Mouse (Mus musculus): ENCODE data around the gene Gata2. TPM values are rescaled to one million over a fixed set of nuclear protein-coding genes. Genes with fewer than 3 reads are reported as not detected.

Gata2 gene
- polyA plus RNA-seq, 1 experiment from 2014 or later: 3.5 TPM

DNA sequence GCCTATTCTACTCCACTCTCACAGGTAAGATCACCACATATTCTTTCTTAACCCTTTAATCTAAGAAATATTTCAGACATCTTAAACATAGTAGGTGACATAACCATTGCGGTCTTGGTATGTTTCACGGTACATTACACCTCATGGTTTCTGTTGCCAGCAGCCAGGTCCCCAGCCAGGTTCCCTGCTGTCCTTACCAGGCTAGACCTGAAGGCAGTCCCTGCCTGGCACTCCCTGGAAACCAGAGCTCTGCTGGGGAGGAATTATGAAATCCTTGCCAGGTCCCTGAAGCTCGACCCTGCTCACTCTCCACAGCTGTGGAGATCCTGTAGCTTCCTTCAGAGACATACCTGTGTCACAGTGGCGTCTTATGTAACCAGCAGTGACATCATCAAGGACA lies 22.5 kb downstream of the Gata2 start:
- Histone ChIP-seq H3K27me3 (no peaks in the 10 kb centered on the region; the same call in 1 of the 2 replicates), H3K27ac (replicated peaks) (no peak overlapping the region), H3K4me3 (replicated peaks) (no peak overlapping the region), H3K4me1 (replicated peaks) (no peaks in the 10 kb centered on the region), H3K4me2 (no peak overlapping the region), H3K9ac (no peak overlapping the region), H3K36me3 (replicated peaks) (no peaks in the 10 kb centered on the region), H3K9me3 (replicated peaks) (no peaks in the 10 kb centered on the region)
- 74% methylated on average over 4 of the region's 4 CpGs for WGBS (ENCODE audit: insufficient replicate concordance)
- no peak for ATAC-seq (ENCODE audit: insufficient read depth)

DNA sequence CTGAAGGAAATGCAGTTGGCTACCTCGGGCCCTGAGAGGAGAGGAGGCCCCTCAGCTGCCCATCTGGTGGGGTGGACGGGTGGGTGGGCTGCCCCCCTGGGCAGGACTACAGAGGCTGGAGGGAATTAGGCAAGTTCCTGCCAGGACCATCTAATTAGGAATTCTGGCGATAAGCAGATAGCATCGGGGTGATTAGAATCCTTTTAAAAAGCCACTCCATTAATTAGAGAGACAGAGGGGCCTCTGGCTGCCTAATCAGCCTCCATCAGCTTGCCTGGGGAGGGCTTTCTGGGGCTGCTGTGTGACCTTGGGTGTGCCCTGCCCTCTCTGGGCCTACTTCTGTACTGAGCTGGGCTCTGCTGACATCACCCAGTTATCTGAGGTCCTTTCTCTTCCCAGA lies 25.4 kb downstream of the Gata2 start:
- WGBS (ENCODE audit: insufficient replicate concordance): 25% methylated on average over 4 of the region's 4 CpGs
- Histone ChIP-seq H3K27me3 (peaks cover 12% of the 10 kb centered on the region; the same call in 1 of the 2 replicates), H3K4me3 (replicated peaks) (no peak overlapping the region), H3K4me1 (replicated peaks) (no peaks in the 10 kb centered on the region), H3K9ac (no peak overlapping the region), H3K4me2 (no peak overlapping the region), H3K9me3 (replicated peaks) (no peaks in the 10 kb centered on the region), H3K27ac (replicated peaks) (no peak overlapping the region), H3K36me3 (replicated peaks) (no peaks in the 10 kb centered on the region)
- ATAC-seq (ENCODE audit: insufficient read depth): no peak

DNA sequence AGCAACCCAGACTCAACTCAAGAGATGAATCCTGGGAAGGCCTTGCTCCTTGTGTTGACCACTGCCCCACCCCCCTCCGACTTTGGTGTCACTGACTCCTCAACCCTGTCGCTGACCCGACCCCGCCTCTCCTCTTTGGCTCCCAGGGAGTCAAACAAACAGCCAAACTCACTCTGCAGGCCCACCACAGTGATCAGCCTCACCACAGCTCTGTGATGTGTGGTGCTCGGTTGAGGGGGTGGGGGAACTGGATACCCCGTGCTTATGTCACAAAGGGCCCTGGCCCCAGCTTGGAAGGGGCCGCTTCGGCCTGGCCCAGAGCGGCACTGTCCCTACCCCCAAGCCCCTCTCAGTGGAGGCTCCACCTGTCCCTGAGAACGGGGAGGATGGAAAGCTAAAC lies 28.3 kb downstream of the Gata2 start, which contains the start of gene Dnajb8:
Gene Dnajb8 (plus strand): TSS at position 301 of the 400 bp plus-strand sequence.
- Histone ChIP-seq H3K4me2 (no peak within 1 kb of the TSS), H3K36me3 (replicated peaks) (no peaks in the 10 kb centered on the region), H3K4me1 (replicated peaks) (peaks cover 4% of the 10 kb centered on the region; the same call in 1 of the 2 replicates), H3K27me3 (peaks cover 35% of the 10 kb centered on the region), H3K9me3 (replicated peaks) (no peaks in the 10 kb centered on the region), H3K27ac (replicated peaks) (no peak within 1 kb of the TSS), H3K4me3 (replicated peaks) (no peak within 1 kb of the TSS), H3K9ac (no peak within 1 kb of the TSS)
- ATAC-seq (ENCODE audit: insufficient read depth): no peak
- 61% methylated on average over 10 of the region's 10 CpGs for WGBS (ENCODE audit: insufficient replicate concordance)

DNA sequence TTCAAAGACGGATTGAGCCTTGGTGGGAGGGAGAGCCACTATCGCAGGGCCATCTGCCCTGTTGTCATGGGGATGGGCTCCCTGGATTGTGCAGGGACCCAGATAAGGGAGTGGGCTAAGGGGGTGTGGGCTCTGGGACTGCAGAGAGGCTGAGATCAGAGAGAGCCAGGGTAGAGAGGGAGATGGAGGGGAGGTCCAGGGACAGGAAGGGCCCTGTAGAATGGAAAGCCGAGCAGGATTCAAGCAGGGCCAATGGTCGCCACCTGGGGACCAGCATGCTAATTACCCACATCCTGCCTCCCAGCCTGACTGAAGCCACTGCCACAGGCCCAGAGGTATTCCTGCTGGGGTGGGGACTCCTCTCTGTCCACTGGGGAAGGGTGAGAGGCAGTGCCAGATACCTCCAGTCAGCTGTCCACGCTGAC lies 32.9 kb downstream of the Gata2 start:
- H3K36me3 ChIP-seq (replicated peaks): no peaks in the 10 kb centered on the region
- peaks cover 74% of the 10 kb centered on the region for H3K27me3 ChIP-seq
- ATAC-seq (ENCODE audit: insufficient read depth): no peak
- H3K9me3 ChIP-seq (replicated peaks): no peaks in the 10 kb centered on the region
- H3K9ac ChIP-seq: no peak overlapping the region
- H3K4me1 ChIP-seq (replicated peaks): peaks cover 4% of the 10 kb centered on the region; the same call in 1 of the 2 replicates
- 26% methylated on average over 5 of the region's 5 CpGs for WGBS (ENCODE audit: insufficient replicate concordance)
- no peak overlapping the region for H3K27ac ChIP-seq (replicated peaks)
- no peak overlapping the region for H3K4me2 ChIP-seq
- H3K4me3 ChIP-seq (replicated peaks): no peak overlapping the region

DNA sequence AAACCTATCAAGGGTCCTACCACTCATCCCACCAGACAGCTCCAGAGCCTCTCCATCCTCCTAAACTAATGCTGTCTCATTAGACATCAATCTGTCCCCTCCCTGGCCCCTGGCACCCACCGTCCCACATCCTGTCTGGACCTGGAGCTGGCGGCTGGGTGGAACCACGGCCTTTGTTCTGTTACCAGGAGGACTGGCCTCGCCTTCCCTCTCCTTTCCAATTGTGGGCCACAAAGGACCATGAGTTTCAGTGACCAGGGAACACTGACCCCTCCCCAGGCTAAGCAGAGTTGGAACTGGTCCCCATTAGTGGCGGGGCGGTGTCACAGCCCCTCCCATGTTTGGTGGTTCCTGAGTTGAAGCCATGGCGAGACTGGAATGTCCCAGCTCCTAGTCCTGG lies 33.8 kb downstream of the Gata2 start:
- Histone ChIP-seq H3K36me3 (replicated peaks) (no peaks in the 10 kb centered on the region), H3K4me2 (no peak overlapping the region), H3K9me3 (replicated peaks) (no peaks in the 10 kb centered on the region), H3K9ac (no peak overlapping the region), H3K4me1 (replicated peaks) (peaks cover 4% of the 10 kb centered on the region; the same call in 1 of the 2 replicates), H3K27ac (replicated peaks) (no peak overlapping the region), H3K4me3 (replicated peaks) (no peak overlapping the region), H3K27me3 (peaks cover 75% of the 10 kb centered on the region)
- ATAC-seq (ENCODE audit: insufficient read depth): no peak
- 43% methylated on average over 7 of the region's 7 CpGs for whole genome bisulfite sequencing (ENCODE audit: insufficient replicate concordance)

DNA sequence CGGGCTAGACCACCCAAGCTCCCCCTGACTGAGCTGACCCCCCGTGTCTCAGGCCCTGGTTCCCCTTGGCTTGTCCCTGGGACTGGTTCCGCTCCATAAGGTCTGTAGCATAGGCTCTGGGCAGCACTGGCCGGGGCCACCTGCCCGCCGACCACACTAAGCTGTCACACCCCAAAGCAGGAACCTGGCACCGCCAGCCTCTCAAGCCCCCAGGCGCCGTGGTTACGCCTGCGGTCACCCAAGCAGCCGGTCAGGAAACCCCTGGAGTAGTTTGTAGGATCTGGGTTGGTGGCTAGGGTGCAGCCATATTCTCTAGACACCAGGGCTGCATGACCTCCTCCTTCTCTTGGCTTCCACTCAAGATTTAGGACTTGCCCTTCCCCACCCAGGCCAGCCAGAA lies 35.5 kb downstream of the Gata2 start:
- Histone ChIP-seq H3K9me3 (replicated peaks) (no peaks in the 10 kb centered on the region), H3K4me1 (replicated peaks) (peaks cover 4% of the 10 kb centered on the region; the same call in 1 of the 2 replicates), H3K36me3 (replicated peaks) (no peaks in the 10 kb centered on the region), H3K27ac (replicated peaks) (no peak overlapping the region), H3K4me3 (replicated peaks) (no peak overlapping the region), H3K9ac (no peak overlapping the region), H3K27me3 (peaks cover 85% of the 10 kb centered on the region), H3K4me2 (no peak overlapping the region)
- 44% methylated on average over 12 of the region's 12 CpGs for WGBS (ENCODE audit: insufficient replicate concordance)
- ATAC-seq (ENCODE audit: insufficient read depth): no peak

DNA sequence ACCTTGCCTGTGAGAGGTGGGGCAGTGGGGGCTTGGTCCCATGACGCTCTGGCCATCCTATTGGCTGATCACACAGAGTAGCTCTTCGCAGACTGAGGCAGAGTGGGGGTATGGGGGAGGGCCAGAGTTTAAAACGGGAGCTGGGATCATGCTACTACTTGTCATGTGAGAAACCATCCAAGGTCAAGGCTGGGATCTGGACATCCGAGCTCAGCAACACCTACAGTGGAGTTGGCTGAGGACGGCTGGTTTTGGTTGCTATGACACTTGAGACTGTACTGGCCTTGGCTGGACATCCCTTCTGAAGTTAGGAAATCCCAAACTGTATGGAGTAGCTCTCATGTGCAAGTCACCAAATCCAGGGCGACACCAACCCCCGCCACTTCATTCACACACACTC lies 38.1 kb downstream of the Gata2 start:
- peaks cover 10% of the 10 kb centered on the region for H3K4me1 ChIP-seq (replicated peaks)
- H3K9ac ChIP-seq: no peak overlapping the region
- H3K27ac ChIP-seq (replicated peaks): no peak overlapping the region
- peaks cover 88% of the 10 kb centered on the region for H3K27me3 ChIP-seq
- ATAC-seq (ENCODE audit: insufficient read depth): no peak
- no peaks in the 10 kb centered on the region for H3K36me3 ChIP-seq (replicated peaks)
- no peak overlapping the region for H3K4me2 ChIP-seq
- no peak overlapping the region for H3K4me3 ChIP-seq (replicated peaks)
- 59% methylated on average over 7 of the region's 7 CpGs for WGBS (ENCODE audit: insufficient replicate concordance)
- H3K9me3 ChIP-seq (replicated peaks): no peaks in the 10 kb centered on the region

DNA sequence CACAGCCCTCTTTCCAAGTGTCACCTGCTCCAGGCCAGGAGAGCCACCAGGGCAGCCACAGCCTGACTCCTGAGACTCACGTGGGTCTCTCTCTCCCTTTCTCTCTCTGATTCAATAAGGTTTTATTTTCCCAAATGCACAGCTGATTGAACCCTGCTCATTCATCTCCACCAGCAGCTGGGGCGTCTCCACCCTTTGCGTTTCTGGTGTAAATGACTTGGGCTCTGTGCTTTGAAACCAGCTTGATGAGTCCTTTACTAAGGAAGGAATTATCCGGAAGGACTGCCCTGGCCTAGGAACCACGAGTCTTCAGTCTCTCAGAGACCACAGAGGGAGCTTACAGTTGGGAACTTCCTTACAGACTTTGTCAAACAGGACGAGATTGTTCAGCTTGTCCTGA lies 38.5 kb downstream of the Gata2 start:
- no peak overlapping the region for H3K4me2 ChIP-seq
- no peak overlapping the region for H3K4me3 ChIP-seq (replicated peaks)
- no peak overlapping the region for H3K9ac ChIP-seq
- H3K27ac ChIP-seq (replicated peaks): no peak overlapping the region
- H3K27me3 ChIP-seq: peaks cover 84% of the 10 kb centered on the region
- WGBS (ENCODE audit: insufficient replicate concordance): 50% methylated on average over 6 of the region's 6 CpGs
- no peaks in the 10 kb centered on the region for H3K36me3 ChIP-seq (replicated peaks)
- no peaks in the 10 kb centered on the region for H3K9me3 ChIP-seq (replicated peaks)
- no peak for ATAC-seq (ENCODE audit: insufficient read depth)
- peaks cover 10% of the 10 kb centered on the region for H3K4me1 ChIP-seq (replicated peaks)

DNA sequence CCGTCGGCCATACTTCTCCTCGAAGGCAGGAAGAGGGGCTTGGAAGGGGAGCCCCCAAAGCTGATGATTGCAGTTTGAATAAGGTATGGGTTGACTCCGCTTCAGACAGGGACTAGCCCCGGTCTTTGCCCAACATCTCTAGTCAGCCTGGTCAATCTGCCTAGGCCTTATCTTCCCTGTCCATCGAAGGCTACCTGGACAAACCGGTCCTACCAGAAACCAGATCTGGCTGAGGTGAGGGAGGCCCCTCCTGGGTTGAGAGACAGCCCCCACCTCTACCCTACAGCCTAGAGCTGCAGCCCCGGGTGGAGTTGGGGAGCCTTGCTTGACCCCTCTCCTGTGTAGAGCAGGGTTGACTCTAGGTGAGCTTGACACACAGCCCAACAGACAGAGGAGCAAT lies 40.3 kb downstream of the Gata2 start:
- no peaks in the 10 kb centered on the region for H3K9me3 ChIP-seq (replicated peaks)
- H3K4me3 ChIP-seq (replicated peaks): no peak overlapping the region
- peaks cover 75% of the 10 kb centered on the region for H3K27me3 ChIP-seq
- no peak overlapping the region for H3K4me2 ChIP-seq
- no peak for ATAC-seq (ENCODE audit: insufficient read depth)
- no peak overlapping the region for H3K9ac ChIP-seq
- WGBS (ENCODE audit: insufficient replicate concordance): 59% methylated on average over 8 of the region's 8 CpGs
- no peak overlapping the region for H3K27ac ChIP-seq (replicated peaks)
- peaks cover 10% of the 10 kb centered on the region for H3K4me1 ChIP-seq (replicated peaks)
- no peaks in the 10 kb centered on the region for H3K36me3 ChIP-seq (replicated peaks)

DNA sequence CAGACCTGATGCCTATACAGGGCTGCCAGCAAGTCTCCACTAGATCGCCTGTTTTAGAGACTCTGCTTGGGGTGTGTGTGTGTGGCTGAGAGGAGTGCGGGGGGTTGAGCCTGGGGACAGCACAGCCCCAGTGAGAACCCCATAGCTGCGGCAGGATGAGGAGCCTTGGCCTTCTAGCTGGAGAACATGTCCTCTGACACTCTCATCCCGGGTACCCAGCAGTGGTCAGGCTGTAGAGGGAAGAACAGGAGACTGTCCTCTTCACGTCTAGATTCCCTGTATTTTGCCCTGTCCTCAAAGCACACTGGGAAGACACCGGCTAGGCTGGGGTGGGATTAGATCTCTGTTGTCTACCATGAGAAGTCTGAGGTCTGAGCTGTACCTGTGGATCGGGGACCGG lies 41.8 kb downstream of the Gata2 start:
- no peaks in the 10 kb centered on the region for H3K36me3 ChIP-seq (replicated peaks)
- peaks cover 74% of the 10 kb centered on the region for H3K27me3 ChIP-seq
- ATAC-seq (ENCODE audit: insufficient read depth): no peak
- WGBS (ENCODE audit: insufficient replicate concordance): 31% methylated on average over 8 of the region's 8 CpGs
- peaks cover 10% of the 10 kb centered on the region for H3K4me1 ChIP-seq (replicated peaks)
- H3K4me2 ChIP-seq: no peak overlapping the region
- H3K9me3 ChIP-seq (replicated peaks): no peaks in the 10 kb centered on the region
- H3K4me3 ChIP-seq (replicated peaks): no peak overlapping the region
- no peak overlapping the region for H3K27ac ChIP-seq (replicated peaks)
- no peak overlapping the region for H3K9ac ChIP-seq

DNA sequence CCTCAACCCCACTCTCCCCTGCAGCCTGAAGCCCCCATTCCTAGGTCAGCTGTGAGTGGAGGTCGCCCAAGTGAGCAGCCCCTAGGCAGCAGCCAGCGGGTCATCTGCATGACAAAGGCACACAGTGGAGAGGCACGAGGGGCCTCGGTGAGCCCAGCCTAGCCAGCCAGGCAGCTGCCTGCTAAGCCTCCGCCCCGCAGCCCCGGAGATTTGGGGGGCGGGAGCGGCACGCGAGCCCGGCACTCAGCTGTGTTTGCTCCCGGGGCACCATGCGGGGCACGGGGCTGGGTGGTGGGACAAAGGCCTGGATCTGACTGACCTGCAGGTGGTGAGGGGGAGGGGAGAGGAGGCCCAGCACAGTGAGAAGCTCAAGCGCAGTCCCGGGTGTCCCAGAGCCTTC lies 42.3 kb downstream of the Gata2 start:
- peaks cover 10% of the 10 kb centered on the region for H3K4me1 ChIP-seq (replicated peaks)
- peaks cover 78% of the 10 kb centered on the region for H3K27me3 ChIP-seq
- H3K36me3 ChIP-seq (replicated peaks): no peaks in the 10 kb centered on the region
- 15% methylated on average over 17 of the region's 17 CpGs for WGBS (ENCODE audit: insufficient replicate concordance)
- H3K4me3 ChIP-seq (replicated peaks): no peak overlapping the region
- ATAC-seq (ENCODE audit: insufficient read depth): no peak
- no peak overlapping the region for H3K27ac ChIP-seq (replicated peaks)
- no peaks in the 10 kb centered on the region for H3K9me3 ChIP-seq (replicated peaks)
- H3K9ac ChIP-seq: no peak overlapping the region
- no peak overlapping the region; the same call in 1 of the 2 replicates for H3K4me2 ChIP-seq

DNA sequence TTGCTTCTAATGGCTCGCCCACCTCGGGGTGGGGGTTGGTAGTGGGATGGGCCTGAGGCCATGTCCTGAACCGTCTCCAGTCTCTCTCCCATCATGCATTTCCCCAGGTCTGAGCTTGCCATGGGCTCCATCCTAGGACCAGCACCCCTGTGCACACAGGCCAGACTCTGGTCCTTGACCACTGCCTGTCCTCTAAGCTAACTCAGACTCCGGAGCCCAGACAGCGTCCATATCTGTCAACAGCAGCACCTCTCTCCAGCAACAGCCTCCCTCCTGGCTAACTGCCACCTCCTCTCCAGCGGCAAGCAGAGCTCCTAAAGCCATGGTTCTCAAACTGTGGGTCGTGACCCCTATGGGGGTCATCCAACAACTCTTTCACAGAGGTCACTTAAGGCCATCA lies 42.8 kb downstream of the Gata2 start:
- 16% methylated on average over 7 of the region's 7 CpGs for WGBS (ENCODE audit: insufficient replicate concordance)
- Histone ChIP-seq H3K9me3 (replicated peaks) (no peaks in the 10 kb centered on the region), H3K4me3 (replicated peaks) (no peak overlapping the region), H3K4me1 (replicated peaks) (peaks cover 10% of the 10 kb centered on the region), H3K4me2 (no peak overlapping the region; the same call in 1 of the 2 replicates), H3K36me3 (replicated peaks) (no peaks in the 10 kb centered on the region), H3K27me3 (peaks cover 76% of the 10 kb centered on the region), H3K9ac (no peak overlapping the region), H3K27ac (replicated peaks) (no peak overlapping the region)
- no peak for ATAC-seq (ENCODE audit: insufficient read depth)
